Mouse (Mus musculus): ENCODE results near the gene Ncor1. TPM values are rescaled to one million over a fixed set of nuclear protein-coding genes. Genes with fewer than 3 reads are reported as not detected.
A peak's percentile ranks its signal among the peaks of the same experiment; 100 is the strongest.
"Not testable (repeated sequence)": the region's sequence is repeated elsewhere in the genome, so short reads cannot be mapped to it uniquely, and the experiment has no call there.

Ncor1 gene
- total RNA-seq, 2 experiments from 2014 or later, result 157 to 180 TPM

- DNase-seq, result no peak
These were observed 439 bp upstream of the Ncor1 start for GRCm38 (mm10) chr11:62458780-62459179.

- no peak for DNase-seq
These were observed 460 bp downstream of the Ncor1 start for GRCm38 (mm10) chr11:62457891-62458270.

- peak; percentile 95 for DNase-seq
These were observed 975 bp downstream of the Ncor1 start for GRCm38 (mm10) chr11:62457241-62457890.

GRCm38 (mm10) chr11:62456483-62457172, 1.7 kb downstream of the Ncor1 start:
- peak; percentile 66 for DNase-seq

- DNase-seq, result no peak
These were observed 2.3 kb downstream of the Ncor1 start for GRCm38 (mm10) chr11:62456021-62456482.

- no peak for DNase-seq
These were observed 3.1 kb downstream of the Ncor1 start for GRCm38 (mm10) chr11:62455193-62455592.

GRCm38 (mm10) chr11:62448971-62449370, 9.4 kb downstream of the Ncor1 start:
- DNase-seq, result no peak

- no peak for DNase-seq
These were observed 12.5 kb downstream of the Ncor1 start for GRCm38 (mm10) chr11:62445799-62446198.

GRCm38 (mm10) chr11:62440670-62441315, 17.5 kb downstream of the Ncor1 start:
- DNase-seq, result no peak

- no peak for DNase-seq
These were observed 26.1 kb downstream of the Ncor1 start for GRCm38 (mm10) chr11:62432211-62432610.

GRCm38 (mm10) chr11:62427105-62427504, 31.2 kb downstream of the Ncor1 start:
- DNase-seq, result peak; percentile 31

GRCm38 (mm10) chr11:62426266-62426665, 32.1 kb downstream of the Ncor1 start:
- no peak for DNase-seq

- DNase-seq, result no peak
These were observed 33.8 kb downstream of the Ncor1 start for GRCm38 (mm10) chr11:62424525-62424924.

- no peak for DNase-seq
These were observed 43.3 kb downstream of the Ncor1 start for GRCm38 (mm10) chr11:62415026-62415425.

- DNase-seq, result no peak
These were observed 48.7 kb downstream of the Ncor1 start for GRCm38 (mm10) chr11:62409611-62410010.

- DNase-seq, result no peak
These were observed 49.5 kb downstream of the Ncor1 start for GRCm38 (mm10) chr11:62408848-62409247.

GRCm38 (mm10) chr11:62396405-62396804, 61.9 kb downstream of the Ncor1 start:
- DNase-seq, result peak; percentile 32

GRCm38 (mm10) chr11:62388331-62388679, 70.0 kb downstream of the Ncor1 start:
- no peak for DNase-seq

- DNase-seq, result no peak
These were observed 70.6 kb downstream of the Ncor1 start for GRCm38 (mm10) chr11:62387608-62388330.

GRCm38 (mm10) chr11:62377202-62377851, 81.0 kb downstream of the Ncor1 start:
- DNase-seq, result not testable (repeated sequence)

- no peak for DNase-seq
These were observed 86.6 kb downstream of the Ncor1 start for GRCm38 (mm10) chr11:62371776-62372175.

- DNase-seq, result no peak
These were observed 88.4 kb downstream of the Ncor1 start for GRCm38 (mm10) chr11:62369924-62370323.
